Mouse (Mus musculus) limb, embryonic 15.5 days (tissue): ENCODE results near the gene Sparcl1. TPM values are rescaled to one million over a fixed set of nuclear protein-coding genes. Genes with fewer than 3 reads are reported as not detected.

Experiments
- ATAC-seq: fragments of 200-750 bp; cut with Nextera tagmentation; 2 replicates; pipeline ENCODE4 v1.8.0; 2017; ENCODE audit warnings: low read depth, moderate TSS enrichment; ENCODE audit not compliant: insufficient number of reproducible peaks, low FRiP score, low TSS enrichment
- H3K27ac ChIP-seq: fragments of 300-500 bp; sonication (generic); 2 replicates; pipeline ENCODE4 v1.5.1; 2015; ENCODE audit warnings: moderate library complexity, mild to moderate bottlenecking, inconsistent platforms
- H3K27me3 ChIP-seq: fragments of 300-500 bp; sonication (generic); 2 replicates; pipeline ENCODE4 v1.6.1; 2015; ENCODE audit warnings: inconsistent platforms
- H3K36me3 ChIP-seq: fragments of 300-500 bp; sonication (generic); 2 replicates; pipeline ENCODE4 v1.6.1; 2015; ENCODE audit warnings: inconsistent platforms
- H3K4me1 ChIP-seq: fragments of 300-500 bp; sonication (generic); 2 replicates; pipeline ENCODE4 v1.6.1; 2015; ENCODE audit warnings: inconsistent platforms
- H3K4me2 ChIP-seq: fragments of 300-500 bp; sonication (generic); 2 replicates; pipeline ENCODE4 v1.6.1; 2015; ENCODE audit warnings: mild to moderate bottlenecking, inconsistent platforms
- H3K4me3 ChIP-seq: fragments of 300-500 bp; sonication (generic); 2 replicates; pipeline ENCODE4 v1.5.1; 2015; ENCODE audit warnings: mild to moderate bottlenecking, inconsistent platforms
- H3K9ac ChIP-seq: fragments of 300-500 bp; sonication (generic); 2 replicates; pipeline ENCODE4 v1.6.1; 2015; ENCODE audit warnings: inconsistent platforms
- H3K9me3 ChIP-seq: fragments of 300-500 bp; sonication (generic); 2 replicates; pipeline ENCODE4 v1.6.1; 2016; ENCODE audit warnings: inconsistent platforms
- WGBS: fragments of 180-500 bp; shearing (Covaris S2); methylation state at CpG from one replicate; pipeline ENCODE4 v1.1.7; 2015; 5-methylcytosine and 5-hydroxymethylcytosine counted together
- polyA plus RNA-seq: library from polyadenylated mRNA; unstranded; fragments of >200 nt; fragmentation: Nextera tagmentation; extraction: Ambion mirVana; gene quantifications from 2 replicates; pipeline ENCODE4 v1.2.1, GENCODE M21; 2015

Gene Sparcl1
- polyA plus RNA-seq, 1 experiment from 2014 or later: 96.7 TPM

- no peaks in the 10 kb centered on the region for H3K9me3 ChIP-seq
- no peak for ATAC-seq
- H3K4me2 ChIP-seq: no peak overlapping the region
- 66% methylated on average over 15 of the region's 15 CpGs for WGBS
- H3K27ac ChIP-seq: no peak overlapping the region
- H3K36me3 ChIP-seq: peaks cover 49% of the 10 kb centered on the region
- H3K4me3 ChIP-seq: no peak overlapping the region
- no peaks in the 10 kb centered on the region for H3K4me1 ChIP-seq
- H3K27me3 ChIP-seq: no peaks in the 10 kb centered on the region
- H3K9ac ChIP-seq: no peak overlapping the region
Measured at GRCm38 (mm10) chr5:104058021-104058420, 55.5 kb downstream of the Sparcl1 start.

- no peaks in the 10 kb centered on the region for H3K4me1 ChIP-seq
- peaks cover 45% of the 10 kb centered on the region for H3K36me3 ChIP-seq
- ATAC-seq: no peak
- no peaks in the 10 kb centered on the region for H3K27me3 ChIP-seq
- no peak overlapping the region for H3K4me3 ChIP-seq
- WGBS: 82% methylated on average over 7 of the region's 7 CpGs
- no peak overlapping the region for H3K9ac ChIP-seq
- no peak overlapping the region for H3K4me2 ChIP-seq
- no peaks in the 10 kb centered on the region for H3K9me3 ChIP-seq
- no peak overlapping the region for H3K27ac ChIP-seq
Measured at GRCm38 (mm10) chr5:104056295-104056694, 57.2 kb downstream of the Sparcl1 start.

GRCm38 (mm10) chr5:104055816-104056215, 57.7 kb downstream of the Sparcl1 start:
- H3K4me1 ChIP-seq: no peaks in the 10 kb centered on the region
- peaks cover 45% of the 10 kb centered on the region for H3K36me3 ChIP-seq
- no peak overlapping the region for H3K9ac ChIP-seq
- no peaks in the 10 kb centered on the region for H3K27me3 ChIP-seq
- H3K9me3 ChIP-seq: no peaks in the 10 kb centered on the region
- 89% methylated on average over 4 of the region's 4 CpGs for WGBS
- H3K4me3 ChIP-seq: no peak overlapping the region
- no peak overlapping the region for H3K4me2 ChIP-seq
- ATAC-seq: no peak
- H3K27ac ChIP-seq: no peak overlapping the region

GRCm38 (mm10) chr5:104054938-104055337, 58.6 kb downstream of the Sparcl1 start:
- 95% methylated on average over 4 of the region's 4 CpGs for WGBS
- ATAC-seq: no peak
- Histone ChIP-seq H3K4me3 (no peak overlapping the region), H3K27me3 (no peaks in the 10 kb centered on the region), H3K4me2 (no peak overlapping the region), H3K4me1 (no peaks in the 10 kb centered on the region), H3K9ac (no peak overlapping the region), H3K9me3 (no peaks in the 10 kb centered on the region), H3K27ac (no peak overlapping the region), H3K36me3 (peaks cover 44% of the 10 kb centered on the region)

GRCm38 (mm10) chr5:104052956-104053355, 60.6 kb downstream of the Sparcl1 start:
- Histone ChIP-seq H3K4me2 (no peak overlapping the region), H3K4me3 (no peak overlapping the region), H3K27me3 (no peaks in the 10 kb centered on the region), H3K9me3 (no peaks in the 10 kb centered on the region), H3K4me1 (peaks cover 4% of the 10 kb centered on the region), H3K27ac (no peak overlapping the region), H3K9ac (no peak overlapping the region), H3K36me3 (peaks cover 28% of the 10 kb centered on the region)
- ATAC-seq: no peak
- WGBS: 68% methylated on average over 8 of the region's 8 CpGs

- 43% methylated on average over 4 of the region's 4 CpGs for WGBS
- Histone ChIP-seq H3K4me2 (peak overlapping the region; percentile 70), H3K27me3 (no peaks in the 10 kb centered on the region), H3K4me1 (peaks cover 15% of the 10 kb centered on the region), H3K4me3 (peak overlapping the region; percentile 80), H3K27ac (no peak overlapping the region), H3K36me3 (peaks cover 23% of the 10 kb centered on the region), H3K9ac (no peak overlapping the region), H3K9me3 (no peaks in the 10 kb centered on the region)
- no peak for ATAC-seq
Measured at GRCm38 (mm10) chr5:104048139-104048538, 65.4 kb downstream of the Sparcl1 start.

GRCm38 (mm10) chr5:104047200-104048105, 66.1 kb downstream of the Sparcl1 start:
- H3K9me3 ChIP-seq: no peaks in the 10 kb centered on the region
- peak overlapping the region; percentile 91 for H3K27ac ChIP-seq
- peak overlapping the region; percentile 80 for H3K4me3 ChIP-seq
- peaks cover 15% of the 10 kb centered on the region for H3K4me1 ChIP-seq
- no peaks in the 10 kb centered on the region for H3K27me3 ChIP-seq
- ATAC-seq: no peak
- 3% methylated on average over 19 of the region's 19 CpGs for WGBS
- peak overlapping the region; percentile 64 for H3K9ac ChIP-seq
- peak overlapping the region; percentile 70 for H3K4me2 ChIP-seq
- H3K36me3 ChIP-seq: peaks cover 21% of the 10 kb centered on the region

GRCm38 (mm10) chr5:104046256-104047199, 67.0 kb downstream of the Sparcl1 start, which contains the start of gene Nudt9:
Gene Nudt9, plus strand, starts transcription at chr5:104046306.
- Histone ChIP-seq H3K4me2 (peak within 1 kb of the TSS; percentile 70), H3K27me3 (no peaks in the 10 kb centered on the region), H3K9me3 (no peaks in the 10 kb centered on the region), H3K4me1 (peaks cover 15% of the 10 kb centered on the region), H3K4me3 (peak within 1 kb of the TSS; percentile 80), H3K9ac (peak within 1 kb of the TSS; percentile 64), H3K27ac (peak within 1 kb of the TSS; percentile 91), H3K36me3 (peaks cover 11% of the 10 kb centered on the region)
- WGBS: 5% methylated on average over 89 of the region's 90 CpGs
- peak; percentile 97 for ATAC-seq

- WGBS: 40% methylated on average over 2 of the region's 2 CpGs
- H3K4me1 ChIP-seq: peaks cover 15% of the 10 kb centered on the region
- no peak for ATAC-seq
- H3K9ac ChIP-seq: no peak overlapping the region
- no peaks in the 10 kb centered on the region for H3K9me3 ChIP-seq
- no peaks in the 10 kb centered on the region for H3K36me3 ChIP-seq
- no peak overlapping the region for H3K4me3 ChIP-seq
- no peak overlapping the region; the same call in 1 of the 2 replicates for H3K27ac ChIP-seq
- no peaks in the 10 kb centered on the region for H3K27me3 ChIP-seq
- no peak overlapping the region for H3K4me2 ChIP-seq
Measured at GRCm38 (mm10) chr5:104043704-104044103, 69.8 kb downstream of the Sparcl1 start.

GRCm38 (mm10) chr5:104042906-104043305, 70.6 kb downstream of the Sparcl1 start:
- no peaks in the 10 kb centered on the region for H3K36me3 ChIP-seq
- 58% methylated on average over 2 of the region's 2 CpGs for WGBS
- H3K9me3 ChIP-seq: no peaks in the 10 kb centered on the region
- H3K4me3 ChIP-seq: no peak overlapping the region
- peak overlapping the region; percentile 59 for H3K27ac ChIP-seq
- H3K4me1 ChIP-seq: peaks cover 11% of the 10 kb centered on the region
- H3K9ac ChIP-seq: no peak overlapping the region
- no peak overlapping the region for H3K4me2 ChIP-seq
- ATAC-seq: no peak
- H3K27me3 ChIP-seq: no peaks in the 10 kb centered on the region

GRCm38 (mm10) chr5:104039154-104039932, 74.2 kb downstream of the Sparcl1 start:
- ATAC-seq: no peak
- no peaks in the 10 kb centered on the region for H3K27me3 ChIP-seq
- 61% methylated on average over 6 of the region's 6 CpGs for WGBS
- 0 out of 2 replicates have a peak, but pooled peaks cover 3% of the 10 kb centered on the region for H3K4me1 ChIP-seq
- H3K4me2 ChIP-seq: no peak overlapping the region
- H3K27ac ChIP-seq: no peak overlapping the region
- H3K4me3 ChIP-seq: no peak overlapping the region
- no peaks in the 10 kb centered on the region for H3K9me3 ChIP-seq
- H3K9ac ChIP-seq: no peak overlapping the region
- no peaks in the 10 kb centered on the region for H3K36me3 ChIP-seq
